Mouse (Mus musculus) urinary bladder, postnatal 36 days (tissue): ENCODE measurements at regions not wholly inside any gene's neighbourhood (a gene's known extent, or its start where the extent isn't known, plus 50 kb on each side); places are given as distances from the start of the nearest gene placed in this dataset.
A peak's percentile ranks its signal among the peaks of the same experiment; 100 is the strongest.

Experiments
- DNase-seq, 2 experiments: peaks; one replicate each; pipeline ENCODE4 v3.0.0; 2022; ENCODE audit warnings: low spot score in 2 of 2, mixed read lengths in 1 of 2

GRCm38 (mm10) chr3:143173971-143174370, 292.2 kb upstream of the Pkn2 start:
- no peak for DNase-seq

- no peak for DNase-seq
Measured at GRCm38 (mm10) chr3:143162444-143162843, 280.6 kb upstream of the Pkn2 start.

GRCm38 (mm10) chr3:143161993-143162392, 280.2 kb upstream of the Pkn2 start:
- no peak for DNase-seq

- no peak for DNase-seq
Measured at GRCm38 (mm10) chr3:143158568-143158967, 276.8 kb upstream of the Pkn2 start.

- no peak for DNase-seq
Measured at GRCm38 (mm10) chr3:143156733-143157524, 275.1 kb upstream of the Pkn2 start.

- no peak for DNase-seq
Measured at GRCm38 (mm10) chr3:143156174-143156573, 274.4 kb upstream of the Pkn2 start.

GRCm38 (mm10) chr3:143155556-143155955, 273.8 kb upstream of the Pkn2 start:
- peak in 1 of 2 experiments; percentile 3 for DNase-seq

- no peak for DNase-seq
Measured at GRCm38 (mm10) chr3:143147471-143147870, 265.7 kb upstream of the Pkn2 start.

- DNase-seq = no peak
Measured at GRCm38 (mm10) chr3:143138952-143139351, 257.1 kb upstream of the Pkn2 start.

- no peak for DNase-seq
Measured at GRCm38 (mm10) chr3:143134528-143134927, 252.7 kb upstream of the Pkn2 start.

GRCm38 (mm10) chr3:143107733-143108291, 226.0 kb upstream of the Pkn2 start:
- DNase-seq = no peak

- no peak for DNase-seq
Measured at GRCm38 (mm10) chr3:143104734-143105133, 222.9 kb upstream of the Pkn2 start.

- DNase-seq = peak; percentile 12 to 34
Measured at GRCm38 (mm10) chr3:143103333-143103732, 221.5 kb upstream of the Pkn2 start.

GRCm38 (mm10) chr3:143100810-143101645, 219.2 kb upstream of the Pkn2 start:
- DNase-seq = no peak

GRCm38 (mm10) chr3:143100203-143100602, 218.4 kb upstream of the Pkn2 start:
- DNase-seq = no peak

- no peak for DNase-seq
Measured at GRCm38 (mm10) chr3:143092206-143092605, 210.4 kb upstream of the Pkn2 start.

GRCm38 (mm10) chr3:143090886-143091285, 209.1 kb upstream of the Pkn2 start:
- DNase-seq = peak in 1 of 2 experiments; percentile 8

GRCm38 (mm10) chr3:143090316-143090715, 208.5 kb upstream of the Pkn2 start:
- no peak for DNase-seq

GRCm38 (mm10) chr3:143087786-143088185, 206.0 kb upstream of the Pkn2 start:
- no peak for DNase-seq

GRCm38 (mm10) chr3:143078310-143078709, 196.5 kb upstream of the Pkn2 start:
- DNase-seq = no peak

- DNase-seq = no peak
Measured at GRCm38 (mm10) chr3:143071839-143072373, 190.1 kb upstream of the Pkn2 start.

- no peak for DNase-seq
Measured at GRCm38 (mm10) chr3:143054858-143055257, 173.1 kb upstream of the Pkn2 start.
